Mouse (Mus musculus): Measurements from ENCODE around the gene Ppm1l. TPM values are rescaled to one million over a fixed set of nuclear protein-coding genes. Genes with fewer than 3 reads are reported as not detected.
"Not testable (repeated sequence)": the region's sequence is repeated elsewhere in the genome, so short reads cannot be mapped to it uniquely, and the experiment has no call there.

Gene Ppm1l
- polyA plus RNA-seq, 2 experiments, result 7.1 to 12.2 TPM

DNA sequence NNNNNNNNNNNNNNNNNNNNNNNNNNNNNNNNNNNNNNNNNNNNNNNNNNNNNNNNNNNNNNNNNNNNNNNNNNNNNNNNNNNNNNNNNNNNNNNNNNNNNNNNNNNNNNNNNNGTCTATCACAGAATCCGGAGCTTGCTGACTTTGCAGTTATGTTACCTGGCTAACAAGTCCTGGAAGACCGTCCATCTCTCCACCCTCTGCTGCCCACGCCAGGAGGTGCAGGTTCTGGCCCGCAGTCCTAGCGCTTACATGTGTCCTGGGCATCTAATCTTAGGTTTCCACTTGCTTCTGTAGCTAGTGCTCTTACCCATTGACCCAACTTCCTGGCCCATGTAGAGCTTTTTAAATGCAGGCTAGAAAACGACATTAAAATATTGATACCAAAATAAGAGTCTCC lies 99.5 kb downstream of the Ppm1l start:
- H3K9ac ChIP-seq (ENCODE audit: low read depth, low read length, severe bottlenecking), result no peak overlapping the region
- no peaks in the 10 kb centered on the region for H3K27me3 ChIP-seq (ENCODE audit: control insufficient read depth, insufficient read depth, low read length)
- H3K4me3 ChIP-seq (replicated peaks; ENCODE audit: low read length), result no peak overlapping the region
- H3K4me1 ChIP-seq (ENCODE audit: control insufficient read depth, insufficient read depth, low read length), result peaks cover 6% of the 10 kb centered on the region; the same call in 1 of the 2 replicates
- no peaks in the 10 kb centered on the region for H3K9me3 ChIP-seq (ENCODE audit: control insufficient read depth, low read length)
- no peaks in the 10 kb centered on the region for H3K36me3 ChIP-seq (ENCODE audit: control insufficient read depth, insufficient read depth, low read length)
- 78% methylated on average over 6 of the region's 6 CpGs for WGBS
- no peak overlapping the region for H3K4me2 ChIP-seq (replicated peaks; ENCODE audit: low read depth, low read length, severe bottlenecking)
- ATAC-seq (ENCODE audit: low FRiP score, low read depth) (no peak), DNase-seq (ENCODE audit: low spot score) (no peak)
- no peak overlapping the region for H3K27ac ChIP-seq (replicated peaks; ENCODE audit: low read depth, low read length)
- no peak for TF ChIP-seq POLR2A (IDR thresholded peaks at IDR 0.05; ENCODE audit: borderline replicate concordance, extremely low read depth, insufficient read depth, insufficient read length)

GRCm38 (mm10) chr3:69422741-69423140 lies 106.1 kb downstream of the Ppm1l start:
- no peak overlapping the region for H3K27ac ChIP-seq (replicated peaks; ENCODE audit: low read depth, low read length)
- DNase-seq (ENCODE audit: low spot score), result no peak
- H3K36me3 ChIP-seq (ENCODE audit: control insufficient read depth, insufficient read depth, low read length), result no peaks in the 10 kb centered on the region
- no peak for TF ChIP-seq POLR2A (IDR thresholded peaks at IDR 0.05; ENCODE audit: borderline replicate concordance, extremely low read depth, insufficient read depth, insufficient read length)
- no peak overlapping the region for H3K4me3 ChIP-seq (replicated peaks; ENCODE audit: low read length)
- no peak overlapping the region for H3K4me2 ChIP-seq (replicated peaks; ENCODE audit: low read depth, low read length, severe bottlenecking)
- 0 out of 2 replicates have a peak, but pooled peaks cover 4% of the 10 kb centered on the region for H3K4me1 ChIP-seq (ENCODE audit: control insufficient read depth, insufficient read depth, low read length)
- no peaks in the 10 kb centered on the region for H3K9me3 ChIP-seq (ENCODE audit: control insufficient read depth, low read length)
- H3K27me3 ChIP-seq (ENCODE audit: control insufficient read depth, insufficient read depth, low read length), result no peaks in the 10 kb centered on the region
- no peak overlapping the region for H3K9ac ChIP-seq (ENCODE audit: low read depth, low read length, severe bottlenecking)
- ATAC-seq (ENCODE audit: low FRiP score, low read depth), result no peak
- WGBS, result 25% methylated on average over 3 of the region's 3 CpGs

GRCm38 (mm10) chr3:69423371-69423770 lies 106.7 kb downstream of the Ppm1l start:
- 14% methylated on average over 4 of the region's 4 CpGs for WGBS
- no peak overlapping the region for H3K4me2 ChIP-seq (replicated peaks; ENCODE audit: low read depth, low read length, severe bottlenecking)
- ATAC-seq (ENCODE audit: low FRiP score, low read depth) (peak; percentile 87), DNase-seq (ENCODE audit: low spot score) (peak; percentile 27)
- no peak for TF ChIP-seq POLR2A (IDR thresholded peaks at IDR 0.05; ENCODE audit: borderline replicate concordance, extremely low read depth, insufficient read depth, insufficient read length)
- 0 out of 2 replicates have a peak overlapping the region, but pooled peaks have one; percentile 26 for H3K27ac ChIP-seq (replicated peaks; ENCODE audit: low read depth, low read length)
- H3K9ac ChIP-seq (ENCODE audit: low read depth, low read length, severe bottlenecking), result no peak overlapping the region
- H3K27me3 ChIP-seq (ENCODE audit: control insufficient read depth, insufficient read depth, low read length), result no peaks in the 10 kb centered on the region
- no peaks in the 10 kb centered on the region for H3K9me3 ChIP-seq (ENCODE audit: control insufficient read depth, low read length)
- 0 out of 2 replicates have a peak, but pooled peaks cover 4% of the 10 kb centered on the region for H3K4me1 ChIP-seq (ENCODE audit: control insufficient read depth, insufficient read depth, low read length)
- no peak overlapping the region for H3K4me3 ChIP-seq (replicated peaks; ENCODE audit: low read length)
- H3K36me3 ChIP-seq (ENCODE audit: control insufficient read depth, insufficient read depth, low read length), result no peaks in the 10 kb centered on the region

DNA sequence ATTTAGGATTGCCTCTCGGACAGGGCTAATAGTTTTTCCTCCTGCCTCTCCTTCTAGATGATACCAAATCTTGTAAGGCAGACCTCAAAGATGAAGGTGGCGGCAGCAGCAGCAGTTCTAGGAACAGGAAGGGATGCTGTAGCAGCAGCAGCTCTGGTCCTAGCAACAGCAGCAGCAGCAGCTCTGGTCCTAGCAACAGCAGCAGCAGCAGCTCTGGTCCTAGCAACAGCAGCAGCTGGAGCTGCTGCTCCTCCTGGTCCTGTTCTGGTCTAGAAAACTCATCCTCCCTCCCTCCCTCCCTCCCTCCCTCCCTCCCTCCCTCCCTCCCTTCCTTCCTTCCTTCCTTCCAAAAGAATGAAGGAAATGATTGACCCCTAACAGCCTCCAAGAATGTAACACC lies 108.1 kb downstream of the Ppm1l start:
- not testable (repeated sequence) for H3K27ac ChIP-seq (replicated peaks; ENCODE audit: low read depth, low read length); H3K9me3 ChIP-seq (ENCODE audit: control insufficient read depth, low read length); H3K27me3 ChIP-seq (ENCODE audit: control insufficient read depth, insufficient read depth, low read length); H3K4me3 ChIP-seq (replicated peaks; ENCODE audit: low read length); ATAC-seq (ENCODE audit: low FRiP score, low read depth); H3K9ac ChIP-seq (ENCODE audit: low read depth, low read length, severe bottlenecking); H3K4me2 ChIP-seq (replicated peaks; ENCODE audit: low read depth, low read length, severe bottlenecking); H3K4me1 ChIP-seq (ENCODE audit: control insufficient read depth, insufficient read depth, low read length); H3K36me3 ChIP-seq (ENCODE audit: control insufficient read depth, insufficient read depth, low read length); DNase-seq (ENCODE audit: low spot score)
- WGBS, result 54% methylated on average over 2 of the region's 2 CpGs

GRCm38 (mm10) chr3:69427259-69427658 lies 110.6 kb downstream of the Ppm1l start:
- 0 out of 2 replicates have a peak, but pooled peaks cover 4% of the 10 kb centered on the region for H3K4me1 ChIP-seq (ENCODE audit: control insufficient read depth, insufficient read depth, low read length)
- no peak for DNase-seq (ENCODE audit: low spot score)
- H3K27ac ChIP-seq (replicated peaks; ENCODE audit: low read depth, low read length), result no peak overlapping the region
- H3K9me3 ChIP-seq (ENCODE audit: control insufficient read depth, low read length), result no peaks in the 10 kb centered on the region
- no peak for ATAC-seq (ENCODE audit: low FRiP score, low read depth)
- no peak overlapping the region for H3K9ac ChIP-seq (ENCODE audit: low read depth, low read length, severe bottlenecking)
- WGBS, result 82% methylated on average over 4 of the region's 4 CpGs
- no peak overlapping the region for H3K4me2 ChIP-seq (replicated peaks; ENCODE audit: low read depth, low read length, severe bottlenecking)
- TF ChIP-seq POLR2A (IDR thresholded peaks at IDR 0.05; ENCODE audit: borderline replicate concordance, extremely low read depth, insufficient read depth, insufficient read length), result no peak
- no peaks in the 10 kb centered on the region for H3K27me3 ChIP-seq (ENCODE audit: control insufficient read depth, insufficient read depth, low read length)
- H3K36me3 ChIP-seq (ENCODE audit: control insufficient read depth, insufficient read depth, low read length), result no peaks in the 10 kb centered on the region
- no peak overlapping the region for H3K4me3 ChIP-seq (replicated peaks; ENCODE audit: low read length)

DNA sequence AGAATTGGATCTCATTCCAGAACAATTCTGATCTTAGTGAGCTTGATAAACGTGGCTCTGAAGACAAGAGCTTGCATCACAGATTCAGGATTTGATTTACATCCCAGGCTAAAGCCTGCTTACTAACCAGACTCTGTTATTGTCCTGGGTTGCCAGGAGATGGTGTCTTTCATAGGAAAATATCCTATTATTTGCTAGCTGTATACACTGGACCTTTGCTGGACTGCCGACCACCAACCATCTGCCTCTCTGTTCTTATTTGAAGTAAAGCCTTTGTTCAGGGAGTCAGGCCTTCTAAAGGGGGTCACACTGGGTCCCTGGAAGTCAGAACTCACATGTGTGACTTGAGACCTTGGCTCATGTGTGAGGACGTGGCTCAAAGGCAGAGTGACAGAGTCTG lies 111.6 kb downstream of the Ppm1l start:
- Histone ChIP-seq H3K9me3 (ENCODE audit: control insufficient read depth, low read length) (no peaks in the 10 kb centered on the region), H3K27ac (replicated peaks; ENCODE audit: low read depth, low read length) (no peak overlapping the region), H3K4me3 (replicated peaks; ENCODE audit: low read length) (no peak overlapping the region), H3K36me3 (ENCODE audit: control insufficient read depth, insufficient read depth, low read length) (no peaks in the 10 kb centered on the region), H3K9ac (ENCODE audit: low read depth, low read length, severe bottlenecking) (no peak overlapping the region), H3K27me3 (ENCODE audit: control insufficient read depth, insufficient read depth, low read length) (no peaks in the 10 kb centered on the region), H3K4me1 (ENCODE audit: control insufficient read depth, insufficient read depth, low read length) (peaks cover under 1% of the 10 kb centered on the region; the same call in 1 of the 2 replicates), H3K4me2 (replicated peaks; ENCODE audit: low read depth, low read length, severe bottlenecking) (no peak overlapping the region)
- no peak for ATAC-seq (ENCODE audit: low FRiP score, low read depth)
- 87% methylated on average over 3 of the region's 3 CpGs for WGBS
- no peak for TF ChIP-seq POLR2A (IDR thresholded peaks at IDR 0.05; ENCODE audit: borderline replicate concordance, extremely low read depth, insufficient read depth, insufficient read length)
- no peak for DNase-seq (ENCODE audit: low spot score)

Measured in limb, embryonic 14.5 days (tissue).